ENCODE assay signal across 26 mouse cellular contexts in the genomic region with DNA sequence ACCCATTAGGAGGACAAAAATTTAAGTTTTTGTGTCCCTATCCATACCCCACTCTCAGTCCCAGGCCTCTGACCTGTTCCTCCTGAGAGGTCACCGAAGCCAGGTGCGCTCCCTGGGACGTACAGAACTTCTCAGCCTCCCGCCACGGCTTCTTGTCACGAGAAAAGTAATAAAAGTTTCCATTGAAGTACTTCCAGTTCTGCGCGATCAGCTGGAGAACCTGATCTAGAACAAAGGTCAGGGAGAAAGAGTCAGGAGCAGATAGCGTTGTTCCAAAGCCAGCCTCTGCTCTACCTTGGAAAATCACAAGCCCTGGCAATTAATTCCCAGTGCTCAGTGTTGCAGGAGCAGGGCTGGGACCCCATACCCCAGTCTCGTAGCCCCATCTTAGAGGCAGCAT. TPM values are rescaled to one million over a fixed set of nuclear protein-coding genes. Genes with fewer than 3 reads are reported as not detected.
DNase-seq lines count a peak whose midpoint lies in the region; ATAC-seq and TF ChIP-seq lines count a peak whose summit lies in the region.
"Had no signal": no experiment of that assay in that cellular context is flagged by ENCODE, and none has a peak within 500 bp of the region (broad histone marks: within the 10 kb centered on the region; RNA-seq: fewer than 3 reads in every experiment).

No protein-coding gene starts in this region.

- H3K4me2 ChIP-seq in intestine, postnatal 0 days (replicated peaks; ENCODE audit: low read depth), result no peak overlapping the region; the same call in 1 of the 2 replicates
- H3K4me2 ChIP-seq in intestine, embryonic 16.5 days (ENCODE audit: low read depth, low read length), result no peak overlapping the region
- no peak overlapping the region for H3K4me2 ChIP-seq in liver, embryonic 11.5 days

- H3K36me3 ChIP-seq in intestine, postnatal 0 days (ENCODE audit: control insufficient read depth, insufficient read depth), result no peaks in the 10 kb centered on the region
- H3K36me3 ChIP-seq in intestine, embryonic 16.5 days (ENCODE audit: control insufficient read depth, insufficient read depth, low read length), result no peaks in the 10 kb centered on the region
- H3K36me3 ChIP-seq in liver, adult 2 months (ENCODE audit: control insufficient read depth, insufficient read depth, low read length), result no peaks in the 10 kb centered on the region
- H3K36me3 ChIP-seq in liver, embryonic 11.5 days (ENCODE audit: control insufficient read depth, insufficient read depth, low read length), result no peaks in the 10 kb centered on the region
- H3K36me3 ChIP-seq: G1E had no signal

- H3K4me3 ChIP-seq in intestine, postnatal 0 days (ENCODE audit: low read depth, low read length), result no peak overlapping the region
- H3K4me3 ChIP-seq in intestine, embryonic 16.5 days (ENCODE audit: low read length), result no peak overlapping the region
- no peak overlapping the region for H3K4me3 ChIP-seq in liver, adult 2 months (ENCODE audit: insufficient read depth, low read depth, low read length)
- H3K4me3 ChIP-seq in liver, embryonic 11.5 days (ENCODE audit: low read depth, low read length), result no peak overlapping the region

- ATAC-seq in intestine, postnatal 0 days, result peak; percentile 53
- ATAC-seq in intestine, embryonic 16.5 days, result no peak
- no peak for ATAC-seq in liver, embryonic 11.5 days (replicated peaks; ENCODE audit: low FRiP score)
- ATAC-seq: activated CD4-positive, CD25-positive, alpha-beta regulatory T cell, adult 4 months; CD4-positive, CD25-positive, alpha-beta regulatory T cell, adult 4 months; Patski had no signal

- peak; percentile 82 for DNase-seq in heart, adult 11 months
- no peak for DNase-seq in heart, postnatal 36 days
- DNase-seq in liver, adult 2 months (ENCODE audit: extremely low read depth, low read depth, low spot score), result no peak
- no peak for DNase-seq in liver, embryonic 11.5 days (ENCODE audit: low spot score)
- DNase-seq: adrenal gland, adult 2 months; adrenal gland, adult 8-10 months; adrenal gland, postnatal 10 days; adrenal gland, postnatal 14 days; adrenal gland, postnatal 25 days; adrenal gland, postnatal 36 days; B cell, adult 2 months; cerebellum, adult 11 months; cerebellum, adult 11-12 months; cerebellum, adult 18-20 months had no signal

- H3K9me3 ChIP-seq in intestine, postnatal 0 days (ENCODE audit: control insufficient read depth), result no peaks in the 10 kb centered on the region
- no peaks in the 10 kb centered on the region for H3K9me3 ChIP-seq in intestine, embryonic 16.5 days (ENCODE audit: control insufficient read depth, low read length)
- H3K9me3 ChIP-seq in liver, embryonic 11.5 days (ENCODE audit: control insufficient read depth, low read length), result no peaks in the 10 kb centered on the region
- H3K9me3 ChIP-seq: G1E had no signal

- H3K79me2 ChIP-seq in liver, adult 2 months (ENCODE audit: control insufficient read depth, insufficient read depth, low read length), result no peaks in the 10 kb centered on the region

- TF ChIP-seq CTCF in intestine, postnatal 0 days (IDR thresholded peaks at IDR 0.05; ENCODE audit: low read depth), result no peak
- TF ChIP-seq CTCF in liver, adult 2 months (IDR thresholded peaks at IDR 0.05; ENCODE audit: low read depth, low read length), result no peak

- H3K9ac ChIP-seq in intestine, postnatal 0 days (ENCODE audit: low read depth, low read length), result no peak overlapping the region
- H3K9ac ChIP-seq in intestine, embryonic 16.5 days (ENCODE audit: low read depth, low read length), result no peak overlapping the region
- H3K9ac ChIP-seq in liver, adult 2 months (ENCODE audit: low read depth, low read length), result no peak overlapping the region; the same call in 1 of the 2 replicates
- H3K9ac ChIP-seq in liver, embryonic 11.5 days (ENCODE audit: low read depth, low read length), result no peak overlapping the region

- intact Hi-C loops in heart, postnatal 36 days (cut with DNase I), result no loop called here

- no peaks in the 10 kb centered on the region for H3K4me1 ChIP-seq in intestine, postnatal 0 days (replicated peaks; ENCODE audit: control insufficient read depth, insufficient read depth, low read length)
- H3K4me1 ChIP-seq in intestine, embryonic 16.5 days (ENCODE audit: control insufficient read depth, insufficient read depth, low read length), result no peaks in the 10 kb centered on the region
- H3K4me1 ChIP-seq in liver, adult 2 months (ENCODE audit: control insufficient read depth, insufficient read depth, low read length), result no peaks in the 10 kb centered on the region
- no peaks in the 10 kb centered on the region for H3K4me1 ChIP-seq in liver, embryonic 11.5 days (replicated peaks; ENCODE audit: control insufficient read depth, insufficient read depth, low read length)

- H3K27ac ChIP-seq in intestine, postnatal 0 days (ENCODE audit: low read depth, low read length), result no peak overlapping the region
- H3K27ac ChIP-seq in intestine, embryonic 16.5 days (ENCODE audit: low read length), result no peak overlapping the region
- peak overlapping the region; percentile 36; the same call in 1 of the 2 replicates for H3K27ac ChIP-seq in liver, adult 2 months (replicated peaks; ENCODE audit: insufficient read depth, low read depth, low read length)
- no peak overlapping the region for H3K27ac ChIP-seq in liver, embryonic 11.5 days (ENCODE audit: low read depth, low read length)

- H3K27me3 ChIP-seq in intestine, postnatal 0 days (replicated peaks; ENCODE audit: control insufficient read depth, insufficient read depth, low read length), result no peaks in the 10 kb centered on the region
- H3K27me3 ChIP-seq in intestine, embryonic 16.5 days (replicated peaks; ENCODE audit: control insufficient read depth, insufficient read depth, low read length), result no peaks in the 10 kb centered on the region
- no peaks in the 10 kb centered on the region for H3K27me3 ChIP-seq in liver, adult 2 months (ENCODE audit: control insufficient read depth, insufficient read depth, low read length)
- no peaks in the 10 kb centered on the region for H3K27me3 ChIP-seq in liver, embryonic 11.5 days (replicated peaks; ENCODE audit: control insufficient read depth, insufficient read depth, low read length)

- 57% methylated on average over 10 of the region's 10 CpGs for WGBS in intestine, postnatal 0 days
- WGBS in intestine, embryonic 16.5 days, result 74% methylated on average over 10 of the region's 10 CpGs
- WGBS in liver, adult 2 months, result 83% methylated on average over 10 of the region's 10 CpGs
- 89% methylated on average over 10 of the region's 10 CpGs for WGBS in liver, embryonic 11.5 days

- TF ChIP-seq POLR2A in liver, adult 2 months (IDR thresholded peaks at IDR 0.05; ENCODE audit: extremely low read depth, insufficient read depth, low read length), result no peak

RNA-seq across cellular contexts. Expression of a gene that starts 9.3 kb away (rescaled TPM):
- not detected for total RNA-seq in heart, postnatal 36 days (2021)
- 4.5 and 5.3 TPM in 2 replicates for polyA plus RNA-seq in intestine, postnatal 0 days (2015; fragmentation: Nextera tagmentation; extraction: Ambion mirVana)
- 0.12 and 0.32 TPM in 2 replicates for polyA plus RNA-seq in intestine, embryonic 16.5 days (2015; fragmentation: Nextera tagmentation; extraction: Ambion mirVana)
- total RNA-seq in liver, adult 2 months (2014; rRNA removed), result 116 and 171 TPM in 2 replicates
- polyA plus RNA-seq in liver, adult 2 months (2012; rRNA removed), result 37.8 and 52.3 TPM in 2 replicates
- polyA plus RNA-seq in liver, embryonic 11.5 days (2014; fragmentation: Nextera tagmentation; extraction: Ambion mirVana), result 1.0 and 1.3 TPM in 2 replicates
- total RNA-seq: adrenal gland, adult 18-20 months; adrenal gland, adult 8-10 months; adrenal gland, postnatal 25 days; adrenal gland, postnatal 36 days; CH12.LX; ES-E14; MEL had no signal
- polyA plus RNA-seq: activated CD4-positive, CD25-positive, alpha-beta regulatory T cell, adult 4 months; adrenal gland, adult 2 months; brain, embryonic 14.5 days; C2C12; CD4-positive, CD25-positive, alpha-beta regulatory T cell, adult 4 months; G1E; Patski had no signal

RNA-seq across cellular contexts. Expression of a gene that starts 30.9 kb away (rescaled TPM):
- under 1 TPM; 0.79 to 0.83 TPM for total RNA-seq in heart, postnatal 36 days (2021)
- not detected in 2 replicates for polyA plus RNA-seq in intestine, postnatal 0 days (2015; fragmentation: Nextera tagmentation; extraction: Ambion mirVana)
- polyA plus RNA-seq in intestine, embryonic 16.5 days (2015; fragmentation: Nextera tagmentation; extraction: Ambion mirVana), result not detected in 2 replicates
- total RNA-seq in liver, adult 2 months (2014; rRNA removed), result 3.4 and 3.7 TPM in 2 replicates
- polyA plus RNA-seq in liver, adult 2 months (2012; rRNA removed), result 0.93 and 1.1 TPM in 2 replicates
- polyA plus RNA-seq in liver, embryonic 11.5 days (2014; fragmentation: Nextera tagmentation; extraction: Ambion mirVana), result not detected in 2 replicates
- total RNA-seq: adrenal gland, adult 2 months; adrenal gland, postnatal 25 days; CH12.LX; ES-E14; G1E; MEL had no signal
- polyA plus RNA-seq: activated CD4-positive, CD25-positive, alpha-beta regulatory T cell, adult 4 months; brain, embryonic 14.5 days; C2C12; CD4-positive, CD25-positive, alpha-beta regulatory T cell, adult 4 months; G1E; Patski had no signal
